Mouse (Mus musculus) thymus, postnatal 14 days (tissue): Measurements from ENCODE around the gene Fsd2.

Experiments used
- DNase-seq: peaks from one replicate; pipeline ENCODE4 v3.0.0; 2021

Gene Fsd2

DNA sequence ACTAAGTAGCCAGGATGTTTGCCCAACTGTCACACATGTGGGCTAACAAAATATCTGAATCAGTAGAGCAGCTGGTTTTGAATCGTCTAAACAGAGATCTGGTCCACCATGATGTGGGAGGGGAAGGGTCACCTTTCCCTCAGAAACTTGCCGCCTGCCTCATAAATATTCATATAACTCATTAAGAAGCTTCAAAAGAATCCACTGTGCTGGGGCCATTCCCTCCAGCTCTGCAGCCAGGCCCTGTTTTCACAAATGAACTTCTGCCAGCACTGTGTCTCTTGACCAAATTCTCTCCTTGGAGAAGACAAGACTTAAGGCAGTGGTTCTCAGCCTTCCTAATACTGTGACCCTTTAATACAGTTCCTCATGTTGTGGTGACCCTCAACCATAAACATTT, 27.2 kb downstream of the Fsd2 start:
- no peak for DNase-seq

- peak; percentile 15 for DNase-seq
These were observed 28.6 kb downstream of the Fsd2 start for GRCm38 (mm10) chr7:81538070-81538675.

DNA sequence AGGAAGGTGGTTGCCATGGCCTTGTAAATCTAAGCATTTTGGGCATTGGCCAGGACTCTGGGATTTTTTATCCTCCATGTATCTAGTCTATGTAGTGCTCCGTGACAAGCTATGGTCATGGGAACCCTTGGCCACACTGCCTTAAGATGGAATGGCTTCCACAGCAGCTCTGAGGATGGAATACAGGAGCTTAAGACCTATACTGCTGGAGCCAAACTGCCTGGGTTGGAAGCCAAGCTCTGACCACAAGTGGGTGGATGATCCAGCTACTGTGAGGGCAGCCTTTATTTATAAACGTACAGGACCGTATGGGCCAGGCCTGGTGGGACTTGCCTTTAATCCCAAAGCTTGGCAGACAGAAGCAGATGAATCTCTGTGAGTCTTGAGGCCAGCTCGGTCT, 30.3 kb downstream of the Fsd2 start:
- DNase-seq = no peak

DNA sequence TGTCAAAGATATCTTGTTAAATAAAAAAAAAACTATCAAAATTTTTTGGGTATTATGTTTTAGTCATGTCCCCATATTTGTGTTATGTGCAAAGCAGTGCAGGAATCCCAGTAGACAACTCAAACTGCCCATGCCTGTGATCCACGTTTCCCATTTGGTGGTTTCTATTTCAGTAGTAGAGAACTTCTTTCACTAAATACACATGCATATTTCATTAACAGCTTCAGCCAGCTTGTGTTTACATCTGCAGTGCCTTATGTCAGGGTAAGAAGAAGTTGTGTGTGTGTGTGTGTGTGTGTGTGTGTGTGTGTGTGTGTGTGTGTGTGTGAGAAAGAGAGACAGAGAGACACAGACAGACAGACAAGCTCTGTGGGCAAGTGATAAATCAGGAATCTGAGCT, 35.3 kb downstream of the Fsd2 start:
- DNase-seq = no peak

- DNase-seq = no peak
These were observed 37.8 kb downstream of the Fsd2 start for GRCm38 (mm10) chr7:81528918-81529317.

DNA sequence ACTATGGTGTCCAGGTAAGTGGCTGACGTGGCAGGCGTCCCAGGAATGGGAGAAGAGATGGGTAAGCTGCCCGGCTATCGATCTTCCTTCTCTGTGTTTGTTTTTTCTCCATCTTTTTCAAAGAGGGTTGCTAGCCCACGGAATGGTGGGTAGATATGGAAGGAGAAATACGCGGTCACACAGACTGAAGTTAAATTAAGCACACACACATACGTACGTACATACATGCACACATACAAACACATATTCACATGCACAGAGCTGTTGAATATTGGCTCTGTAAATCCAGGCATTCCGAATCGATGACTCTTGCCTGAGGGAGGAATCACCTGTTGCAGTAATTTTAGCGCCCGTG, 43.1 kb downstream of the Fsd2 start:
- no peak for DNase-seq

DNA sequence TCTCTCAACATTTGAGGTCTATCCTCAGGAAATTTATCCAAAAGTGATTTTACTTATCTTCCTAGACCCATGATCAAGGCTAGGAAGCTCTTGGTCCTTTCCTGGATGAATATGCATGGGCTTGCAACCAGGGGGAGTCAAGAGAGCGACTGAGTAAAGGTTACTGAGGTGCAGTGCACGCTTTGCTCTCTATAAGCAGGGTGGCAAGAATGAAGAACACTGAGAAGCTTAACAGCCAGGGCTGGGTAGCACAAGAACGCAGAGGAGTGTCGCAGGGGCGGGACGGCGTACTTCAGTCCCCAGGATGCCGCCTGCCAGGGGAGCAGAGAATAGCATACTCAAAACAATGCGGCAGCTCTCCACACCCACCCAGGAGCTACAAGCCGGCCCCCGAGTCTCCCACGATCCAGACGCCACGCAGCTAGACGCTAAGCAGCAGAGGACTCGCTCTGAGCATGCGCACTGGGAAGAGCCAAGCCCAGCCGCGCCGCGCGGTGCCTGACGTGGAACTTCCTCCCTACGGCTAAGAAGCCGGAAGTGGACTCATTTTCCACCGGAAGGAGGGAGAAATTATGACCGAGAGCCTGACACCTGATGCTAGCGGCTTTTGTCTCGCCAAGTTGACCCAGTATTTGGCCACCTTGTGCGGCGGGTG, 43.6 kb downstream of the Fsd2 start:
- DNase-seq = peak; percentile 91

- peak; percentile 39 for DNase-seq
These were observed 50.4 kb downstream of the Fsd2 start for GRCm38 (mm10) chr7:81516154-81517030.

- DNase-seq = peak; percentile 45
These were observed 51.7 kb downstream of the Fsd2 start for GRCm38 (mm10) chr7:81514906-81515590.

DNA sequence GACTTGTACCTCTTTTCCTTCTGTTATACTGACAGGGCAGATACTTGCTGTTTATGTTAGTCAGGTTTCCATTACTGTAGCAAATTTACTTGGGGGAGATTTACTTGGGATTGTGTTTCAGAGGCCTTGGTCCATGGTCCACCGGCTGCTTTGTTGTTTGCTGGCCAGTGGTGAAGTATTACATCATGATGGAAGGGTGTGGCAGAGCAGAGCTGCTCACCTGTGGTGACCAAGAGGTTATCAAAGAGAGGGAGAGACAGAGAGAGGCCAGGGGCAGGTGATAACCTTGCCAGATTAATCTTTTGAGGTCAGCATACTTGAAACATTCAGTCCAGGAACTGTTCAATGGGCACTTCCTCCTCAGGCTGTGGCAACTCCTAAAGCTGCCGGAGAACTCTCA, 65.7 kb downstream of the Fsd2 start:
- no peak for DNase-seq

DNA sequence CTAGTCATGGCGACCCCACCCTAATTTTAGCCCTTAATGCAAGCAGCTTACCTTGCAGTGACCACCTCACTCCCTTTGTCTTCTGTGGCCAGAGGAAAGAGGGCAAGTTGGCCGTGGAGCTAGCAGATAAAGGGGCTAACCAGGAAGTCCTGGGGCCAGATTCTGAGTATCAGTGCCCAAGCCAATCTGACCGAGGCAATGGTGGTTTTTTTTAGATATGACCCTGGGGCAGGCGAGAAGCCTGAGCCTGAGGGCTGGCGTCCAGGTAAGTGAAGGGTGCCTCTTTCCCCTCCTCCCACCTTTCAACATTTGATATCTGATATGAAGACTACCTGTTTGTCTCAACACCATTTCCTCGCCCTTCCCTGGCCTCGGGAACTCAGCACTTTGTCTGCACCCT, 68.6 kb downstream of the Fsd2 start, which contains the start of gene BC048679:
Gene BC048679 (minus strand): TSS at position 101 of the 400 bp plus-strand sequence.
- no peak for DNase-seq

GRCm38 (mm10) chr7:81497171-81497570, 69.6 kb downstream of the Fsd2 start:
- DNase-seq = no peak

DNA sequence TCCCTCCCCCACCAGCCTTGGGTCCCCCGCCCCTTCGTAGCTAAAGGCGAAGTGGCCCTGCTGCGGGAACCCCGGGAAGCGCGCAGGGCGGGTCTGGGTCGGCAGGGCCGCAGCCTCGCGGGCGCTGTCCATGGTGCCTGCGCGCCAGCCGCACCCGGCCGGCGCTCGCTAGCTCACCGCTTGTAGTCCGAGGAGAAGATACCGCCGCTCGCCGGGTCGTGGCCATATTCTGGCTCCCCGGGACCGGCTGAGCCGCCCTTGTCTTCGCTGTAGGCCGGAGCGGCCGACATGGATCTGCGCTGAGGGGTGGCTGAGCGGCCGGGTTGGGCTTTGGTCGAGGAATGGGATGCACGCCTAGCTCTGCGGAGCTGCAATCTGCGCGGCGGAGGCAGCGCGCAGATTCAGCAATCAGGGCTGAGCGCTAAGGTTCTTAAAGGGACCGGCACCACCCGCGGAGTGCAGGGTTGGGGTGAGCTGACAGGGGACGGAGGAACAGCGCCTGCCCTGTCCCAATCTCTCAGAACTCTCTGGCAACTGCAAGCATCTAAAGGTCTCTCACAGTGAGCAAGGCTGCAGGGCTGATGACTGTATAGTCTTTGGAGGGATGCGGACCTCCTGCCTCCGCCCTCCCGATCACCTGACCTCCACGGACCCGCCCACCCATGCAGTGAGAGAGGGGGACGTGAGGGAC, 73.3 kb downstream of the Fsd2 start, which contains the start of gene Ap3b2:
Gene Ap3b2 (minus strand): TSS at position 595 of the 691 bp plus-strand sequence.
- peak; percentile 46 for DNase-seq

GRCm38 (mm10) chr7:81492628-81493027, 74.1 kb downstream of the Fsd2 start:
- DNase-seq = no peak

DNA sequence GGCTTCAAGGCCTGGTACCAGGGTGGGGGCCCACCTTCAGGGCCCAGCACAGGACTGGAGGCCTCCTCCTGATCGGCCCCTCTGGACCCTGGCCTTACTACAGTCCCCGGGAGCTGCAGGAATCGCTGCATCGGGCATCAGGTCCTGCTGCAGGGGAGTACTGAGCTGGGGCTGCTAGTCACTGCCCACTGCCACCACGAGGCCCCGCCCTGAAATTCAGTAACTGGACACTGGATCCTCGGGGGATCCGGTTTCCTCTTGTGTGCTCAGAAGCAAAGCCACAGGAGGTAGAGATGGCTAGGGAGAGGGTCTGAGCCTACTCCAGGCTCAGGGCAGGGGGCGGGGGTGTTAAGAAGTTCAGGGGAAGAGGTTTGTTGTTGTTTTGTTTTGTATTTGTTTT, 77.1 kb downstream of the Fsd2 start:
- no peak for DNase-seq
